Mouse (Mus musculus) cerebellum, adult (tissue): ENCODE data around the gene Ksr1.

Source experiments
- ATAC-seq: cut with Nextera tagmentation; 2 replicates; pipeline ENCODE4 v1.9.2; 2017; ENCODE audit warnings: mild to moderate bottlenecking, moderate library complexity, mixed read lengths; ENCODE audit not compliant: insufficient number of reproducible peaks, low FRiP score, low TSS enrichment

Ksr1 gene

DNA sequence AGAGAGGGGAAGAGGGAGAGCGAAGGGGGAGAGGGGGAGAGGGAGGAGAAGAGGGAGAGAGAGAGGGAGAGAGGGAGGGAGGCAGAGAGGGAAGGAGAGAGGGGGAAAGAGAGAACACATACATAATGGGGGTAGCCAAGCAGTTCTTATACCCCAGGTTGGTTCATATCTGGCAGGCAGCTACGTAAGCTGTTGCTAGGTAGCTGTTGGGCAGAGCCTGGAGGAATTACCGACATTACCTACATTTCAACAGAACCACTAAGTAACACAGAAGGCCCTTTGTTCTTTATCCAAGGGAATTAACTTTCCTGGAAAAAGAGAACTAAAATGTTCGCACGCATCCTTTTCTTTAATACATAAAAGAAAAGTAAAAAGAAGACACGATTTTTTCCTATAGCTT lies 93.4 kb downstream of the Ksr1 start:
- ATAC-seq, result no peak

DNA sequence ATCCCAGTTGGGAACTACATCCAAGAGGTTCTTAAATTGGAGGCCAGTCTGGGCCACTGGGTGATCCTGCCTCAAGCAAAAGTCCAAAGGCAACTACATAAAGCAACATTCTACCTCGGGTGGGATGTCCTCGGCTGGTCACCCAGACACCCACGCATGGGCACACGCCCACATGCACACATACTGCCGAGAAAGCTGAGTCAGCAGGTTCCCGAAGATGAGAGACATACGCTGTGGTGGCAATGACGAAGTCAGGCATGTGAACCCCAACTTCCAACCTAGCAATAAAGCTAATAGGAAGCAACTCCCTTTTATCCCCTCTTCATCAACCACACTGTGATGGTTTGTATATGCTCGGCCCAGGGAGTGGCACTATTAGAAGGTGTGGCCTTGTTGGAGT lies 94.7 kb downstream of the Ksr1 start:
- no peak for ATAC-seq

DNA sequence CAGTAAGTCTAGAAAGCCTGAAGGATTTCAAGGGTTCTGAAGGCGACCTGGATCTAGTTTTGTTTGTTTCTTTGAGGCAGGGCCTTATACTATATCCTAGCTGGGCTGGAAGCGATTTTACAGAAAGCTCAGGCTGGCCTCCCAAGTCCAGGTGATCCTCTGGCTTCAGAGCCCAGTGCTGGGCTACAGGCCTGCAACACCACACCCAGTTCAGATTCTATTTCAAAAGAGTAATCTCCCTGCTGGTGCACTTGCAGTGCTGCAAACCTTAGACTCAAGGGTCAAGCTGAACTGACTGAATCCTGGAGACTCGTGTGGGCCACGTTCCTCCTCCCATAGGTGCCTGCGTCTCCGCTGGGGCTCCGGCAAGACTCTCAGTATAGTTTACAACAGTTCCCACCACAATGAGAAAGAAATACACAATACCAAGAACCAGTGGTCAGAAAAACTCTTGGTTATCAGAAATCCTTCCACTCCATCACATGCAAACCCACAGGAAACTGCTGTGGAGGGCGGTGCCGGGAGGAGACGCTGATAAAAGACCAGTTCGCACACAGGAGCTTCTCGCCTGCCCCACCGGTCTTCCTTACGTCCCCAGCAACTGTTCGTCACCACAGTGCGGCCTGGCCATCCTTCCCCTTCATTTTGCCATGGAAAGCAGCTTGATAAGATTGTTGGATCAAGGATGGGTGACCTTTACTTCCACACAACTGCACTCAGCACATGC lies 95.3 kb downstream of the Ksr1 start:
- ATAC-seq, result no peak

DNA sequence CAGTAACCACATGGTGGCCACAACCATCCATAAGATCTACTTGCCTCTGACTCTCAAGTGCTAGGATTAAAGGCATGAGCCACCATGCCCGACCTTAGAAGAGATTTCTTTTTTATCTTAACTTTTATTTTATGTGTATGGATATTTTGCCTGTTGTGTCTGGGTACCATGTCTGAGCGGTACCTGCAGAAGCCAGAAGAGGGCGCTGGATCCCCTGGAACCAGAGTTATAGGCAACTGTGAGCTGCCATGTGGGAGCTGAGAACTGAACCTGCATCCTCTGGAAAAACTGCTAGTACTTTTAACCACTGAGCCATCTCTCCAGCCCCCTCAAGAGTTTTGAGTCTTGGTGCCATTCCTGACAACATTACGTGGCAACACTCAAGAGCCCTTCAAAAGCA lies 97.3 kb downstream of the Ksr1 start:
- ATAC-seq, result no peak

DNA sequence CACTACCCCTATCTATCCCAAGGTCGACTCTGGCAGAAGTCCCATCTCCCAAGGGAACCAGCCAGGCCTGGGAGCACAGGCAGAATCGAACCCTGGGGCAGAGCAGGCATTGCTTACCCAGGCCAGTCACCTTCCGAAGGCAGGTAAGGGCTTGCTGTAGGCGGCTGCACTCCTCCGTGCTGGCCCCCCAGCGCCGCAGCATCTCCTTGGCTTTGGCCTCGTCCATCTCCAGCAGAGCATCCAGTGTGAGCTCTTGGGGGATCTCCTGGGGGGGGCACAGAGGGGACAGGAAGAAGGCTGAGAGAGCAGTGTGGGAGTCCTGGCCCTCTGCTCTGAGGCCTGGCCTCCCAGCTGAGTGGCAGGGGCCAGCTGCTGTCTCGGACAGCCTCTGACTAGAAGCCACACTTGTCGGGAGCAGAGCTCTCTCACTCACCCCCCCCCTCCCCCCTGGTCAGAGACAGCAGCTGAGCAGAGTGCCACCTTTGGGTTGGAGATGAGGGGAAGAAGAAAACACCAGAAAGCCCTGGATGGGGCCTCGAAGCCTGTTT lies 99.0 kb downstream of the Ksr1 start:
- no peak for ATAC-seq

DNA sequence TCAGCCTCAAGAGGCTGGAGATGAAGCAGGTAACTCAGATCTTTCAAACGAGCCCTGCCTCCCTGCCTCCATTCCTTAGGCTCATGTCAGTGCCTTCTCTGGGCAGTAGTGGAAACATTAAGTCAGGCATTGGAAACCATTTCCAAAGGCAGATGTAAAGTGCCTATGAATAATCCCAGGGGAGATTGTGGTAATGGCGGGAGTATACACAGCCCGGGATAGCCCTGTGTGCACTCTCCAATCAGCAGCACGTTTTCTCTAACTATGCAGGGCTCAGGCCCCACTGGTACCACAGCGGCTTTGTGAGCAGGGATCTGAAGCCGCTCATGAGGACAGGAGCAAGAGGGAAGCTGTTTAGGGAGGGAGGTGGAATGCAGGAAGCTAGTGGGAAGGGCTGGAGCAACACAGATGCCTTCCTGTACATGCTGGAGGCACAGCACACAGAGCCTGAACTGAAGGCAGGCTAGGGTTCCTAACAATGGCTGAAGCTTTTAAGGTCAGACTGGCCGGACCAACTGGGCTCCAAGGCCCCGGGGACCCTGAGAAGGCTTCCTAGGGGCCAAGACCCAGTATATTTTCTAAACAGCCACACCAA lies 99.5 kb downstream of the Ksr1 start:
- no peak for ATAC-seq

DNA sequence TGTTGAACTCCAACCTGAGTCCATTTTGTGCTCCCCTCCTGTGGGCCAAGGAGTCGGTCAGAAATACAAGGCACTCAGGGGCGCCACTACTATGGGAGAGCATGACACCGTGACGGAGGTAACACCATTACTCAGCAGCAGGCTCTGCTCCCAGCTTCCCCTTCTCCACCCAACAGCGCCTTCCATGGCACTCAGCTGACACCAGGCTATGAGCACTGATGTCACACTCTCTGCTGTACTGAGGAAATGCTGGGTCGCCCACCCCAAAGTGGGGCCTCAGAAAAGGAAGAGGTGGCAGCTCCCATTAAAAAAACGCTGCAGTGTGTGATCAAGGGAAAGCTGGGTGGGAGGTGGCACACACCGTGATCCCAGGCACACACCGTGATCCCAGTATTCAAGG lies 101.0 kb downstream of the Ksr1 start:
- ATAC-seq, result no peak

DNA sequence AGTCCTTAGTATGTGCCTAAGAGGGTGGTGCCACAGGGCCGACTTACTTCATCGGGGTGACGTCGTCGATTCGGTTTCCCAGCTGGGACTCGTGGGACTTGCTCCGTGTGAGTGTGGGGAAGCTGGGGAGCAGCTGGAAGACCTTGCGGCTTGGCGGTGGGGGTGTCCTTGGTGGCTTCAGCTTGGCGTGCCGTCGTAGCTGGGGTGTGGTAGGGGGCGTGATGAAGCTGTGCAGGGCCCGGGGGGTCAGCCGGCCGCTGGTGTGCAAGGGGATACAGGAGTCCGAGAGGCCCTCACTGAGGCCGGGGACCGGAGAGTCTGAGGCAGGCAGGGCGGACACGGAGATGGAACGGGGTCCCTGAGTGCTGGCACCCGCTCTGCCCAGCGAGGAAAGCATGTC lies 101.4 kb downstream of the Ksr1 start:
- no peak for ATAC-seq

DNA sequence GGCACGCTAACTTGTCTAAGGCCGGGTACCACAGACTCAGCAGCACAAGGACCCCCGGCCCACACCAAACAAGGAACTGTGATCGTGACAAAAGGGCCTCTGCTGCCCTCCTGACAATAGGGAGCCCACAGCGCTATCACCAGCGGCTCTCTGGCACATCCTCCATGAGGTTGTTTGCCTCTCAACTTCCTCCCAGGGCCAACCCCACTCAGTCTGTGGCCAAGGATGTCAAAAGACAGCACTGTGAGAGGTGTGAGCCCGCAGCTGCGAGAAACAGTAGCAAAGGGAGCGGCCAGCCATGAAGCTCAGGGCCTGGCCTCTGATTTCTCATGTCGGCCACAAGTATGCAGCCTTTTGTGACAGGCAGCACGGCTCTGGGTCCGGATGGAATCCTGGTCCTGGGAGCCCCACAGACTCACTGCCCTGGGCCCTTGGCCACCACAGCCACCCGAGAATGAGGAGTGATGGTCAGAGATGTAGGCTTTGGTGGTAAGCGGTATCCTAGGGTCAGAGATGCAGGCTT lies 104.2 kb downstream of the Ksr1 start:
- ATAC-seq, result no peak

DNA sequence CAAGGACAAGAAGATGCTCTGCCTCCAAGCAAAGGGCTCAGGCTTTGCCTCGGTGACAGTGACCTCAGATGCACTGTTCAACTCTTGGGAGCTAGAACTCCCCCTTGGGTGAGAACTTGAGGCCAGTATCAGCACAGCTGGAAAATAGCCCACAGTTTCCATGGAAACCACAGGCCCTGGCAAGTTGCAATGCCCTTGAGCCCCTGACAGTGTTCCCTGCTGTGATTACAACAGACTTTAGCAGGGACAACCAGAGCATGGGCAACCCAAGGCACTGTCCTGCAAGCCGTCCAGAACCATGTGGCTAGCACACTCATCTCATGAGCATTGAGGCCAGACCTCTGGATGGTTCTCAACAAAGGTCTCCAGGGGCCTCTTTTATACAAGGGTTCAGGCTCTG lies 106.7 kb downstream of the Ksr1 start:
- no peak for ATAC-seq

DNA sequence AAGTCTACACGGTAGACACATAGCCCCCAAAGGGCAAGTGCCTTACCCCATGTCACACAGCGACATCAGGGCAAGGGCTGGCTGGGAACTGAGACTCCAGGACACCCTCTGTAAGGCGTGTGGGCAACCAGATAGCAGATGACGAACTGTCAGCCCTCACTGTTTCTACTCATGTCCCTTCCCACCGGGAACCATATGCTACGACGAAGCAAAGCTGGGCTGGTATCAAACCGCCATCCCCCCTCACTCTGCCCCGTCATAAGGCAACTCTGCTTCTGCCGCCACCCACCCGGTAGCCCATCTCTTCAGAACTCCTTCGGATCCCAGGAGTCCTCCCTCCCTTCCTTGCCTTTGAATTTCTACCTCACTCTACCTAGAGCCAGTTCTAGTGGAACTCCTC lies 108.7 kb downstream of the Ksr1 start:
- no peak for ATAC-seq

DNA sequence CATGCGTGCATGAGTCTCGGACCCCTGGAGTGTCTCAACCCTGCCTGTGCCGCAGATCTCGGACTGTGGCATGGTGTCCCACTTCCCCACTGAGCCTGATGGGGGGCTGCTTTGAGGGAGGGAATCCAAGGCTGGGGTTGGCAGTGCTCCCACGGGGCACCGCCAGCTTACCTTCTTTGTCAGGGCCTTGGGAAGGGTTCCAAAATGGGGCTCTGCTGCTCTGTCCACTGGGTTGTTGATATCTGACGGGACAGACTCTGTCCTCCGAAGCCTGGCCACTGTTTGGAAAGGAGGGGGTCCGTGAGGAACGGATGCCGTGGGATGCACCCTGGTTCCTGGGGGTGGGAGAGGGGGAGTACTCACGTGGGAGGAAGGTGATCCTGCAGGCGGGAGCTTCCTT lies 109.9 kb downstream of the Ksr1 start:
- no peak for ATAC-seq

DNA sequence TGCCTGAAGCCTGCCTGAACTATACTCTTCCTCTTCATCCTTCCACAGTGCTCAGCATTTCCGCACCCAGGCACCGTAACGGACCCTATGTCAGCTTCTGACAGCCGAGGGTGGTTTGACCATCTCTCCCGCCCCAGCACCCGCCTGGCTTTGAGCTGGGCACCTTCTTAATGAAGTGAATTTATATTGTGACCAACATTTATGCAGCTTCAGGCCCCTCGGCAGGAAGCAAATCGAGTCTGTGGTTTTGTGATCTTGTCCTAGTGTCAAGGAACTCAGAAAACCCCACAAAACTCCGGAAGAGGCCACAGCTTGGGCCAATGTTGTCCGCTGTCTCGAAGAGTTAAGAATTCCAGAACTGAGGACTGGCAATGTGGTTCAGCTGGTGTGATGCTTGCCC lies 112.6 kb downstream of the Ksr1 start:
- ATAC-seq, result no peak

DNA sequence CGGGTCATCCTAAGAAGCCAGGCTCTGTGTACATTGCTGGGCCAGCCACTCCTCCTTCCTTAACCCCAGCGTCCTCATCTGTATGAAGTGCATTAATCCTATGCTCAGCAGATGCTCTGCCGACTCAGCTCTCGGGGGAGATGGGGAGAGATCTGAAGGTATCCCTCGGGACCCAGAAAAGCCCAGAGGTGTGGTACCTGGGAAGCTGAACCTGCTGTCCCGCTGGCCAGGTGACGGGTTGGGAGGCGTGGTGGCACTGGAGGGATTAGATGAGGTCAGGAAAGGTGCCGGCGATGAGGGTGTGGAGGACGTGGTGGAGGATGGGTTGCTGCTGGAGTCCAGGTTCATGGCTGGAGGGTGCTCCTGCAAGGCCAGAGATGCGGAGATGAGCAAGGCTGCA lies 113.2 kb downstream of the Ksr1 start:
- ATAC-seq, result no peak

DNA sequence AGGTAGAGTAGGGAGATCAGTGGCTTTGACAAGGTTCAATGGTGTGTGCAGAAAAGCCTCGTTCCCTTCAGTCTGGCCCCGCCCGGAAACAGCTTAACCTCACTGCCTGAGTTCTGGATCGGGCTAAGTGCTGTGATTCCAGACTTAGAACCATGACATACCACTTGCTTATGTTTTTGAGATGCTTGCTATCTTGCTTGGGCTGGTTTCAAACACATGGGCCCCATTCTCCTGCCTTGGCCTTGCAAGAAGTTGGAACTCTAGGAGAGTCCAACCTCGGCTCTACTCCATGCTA lies 114.8 kb downstream of the Ksr1 start:
- ATAC-seq, result no peak

DNA sequence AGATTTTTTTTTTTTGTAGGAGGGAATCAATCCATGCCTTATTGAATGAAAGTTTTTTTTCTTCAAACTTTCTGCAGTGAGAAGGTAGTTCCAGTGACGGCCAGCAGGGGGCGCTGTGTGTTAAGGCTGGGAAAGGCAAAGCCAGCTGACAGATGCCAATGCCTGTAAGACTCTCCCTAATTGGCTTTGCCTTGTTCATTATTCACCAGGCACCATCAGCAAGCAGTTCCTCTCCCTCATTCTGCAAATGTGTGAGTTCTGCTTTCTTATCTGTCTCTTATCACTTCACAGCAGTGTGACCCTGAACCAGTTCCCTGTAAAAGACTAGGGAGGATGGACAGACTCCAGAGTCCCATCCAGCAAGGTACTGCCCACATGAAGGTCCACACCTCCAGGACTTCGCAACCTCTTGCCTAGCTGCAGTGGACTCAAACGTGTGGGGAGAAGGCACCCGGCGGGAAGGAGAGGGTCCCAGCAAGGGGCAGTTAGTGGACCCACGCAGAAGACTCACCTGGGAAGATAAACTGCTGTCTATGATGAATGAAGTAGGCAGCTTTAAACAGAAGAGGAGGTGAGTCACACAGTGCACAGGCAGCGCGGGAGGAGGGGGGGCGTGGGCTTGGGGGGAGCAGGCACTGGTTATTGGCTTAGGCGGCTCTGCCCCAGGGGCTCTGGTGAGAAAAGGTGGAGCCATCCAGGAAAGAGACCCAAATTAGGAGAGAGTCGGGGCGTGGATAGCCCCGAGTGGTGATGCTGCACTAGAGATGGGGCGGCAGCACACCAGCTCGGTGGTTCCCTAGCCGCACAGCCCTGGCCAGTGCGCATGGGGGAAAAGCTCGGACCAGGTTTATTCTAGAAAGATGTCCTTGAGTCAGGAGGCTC lies 115.4 kb downstream of the Ksr1 start:
- peak; percentile 43; the same call in 1 of the 2 replicates for ATAC-seq

DNA sequence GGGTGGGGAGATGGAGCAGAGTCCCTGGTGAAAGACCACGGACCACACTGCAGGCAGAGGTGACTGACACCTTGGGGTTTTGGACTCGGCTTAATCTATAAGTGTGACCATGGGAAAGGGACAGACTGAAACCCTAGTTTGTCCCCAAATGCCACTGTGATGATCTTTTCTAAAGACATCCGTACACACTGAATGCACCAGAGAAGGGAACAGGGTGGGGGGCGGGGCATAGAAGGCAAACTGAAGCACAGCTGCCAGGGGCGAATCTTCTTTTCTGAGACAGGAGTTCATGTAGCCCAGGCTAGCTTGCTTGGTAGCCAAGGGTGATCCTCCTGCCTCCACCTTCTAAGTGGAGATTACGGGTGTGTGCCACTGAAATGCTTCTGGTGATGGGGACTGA lies 122.5 kb downstream of the Ksr1 start:
- ATAC-seq, result no peak

DNA sequence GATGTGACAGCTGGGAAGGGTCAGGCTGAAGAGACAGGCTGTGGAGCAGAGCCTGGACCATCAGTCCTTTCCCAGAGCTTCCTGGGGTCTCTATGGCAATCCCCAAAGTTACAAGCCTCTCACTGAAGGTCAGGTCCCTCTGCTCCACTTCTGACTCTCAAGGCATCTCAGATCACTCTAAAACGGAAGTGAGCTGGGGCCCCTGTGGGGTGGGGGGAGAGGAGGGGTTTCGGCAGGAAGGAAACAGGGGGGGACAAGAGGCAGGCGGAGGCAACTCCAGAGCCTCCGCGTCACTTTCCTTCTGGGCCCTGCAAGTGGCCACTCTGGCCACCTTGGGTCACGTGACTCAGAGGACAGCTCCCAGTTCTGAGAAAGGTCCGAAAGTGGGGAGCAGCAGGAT lies 122.9 kb downstream of the Ksr1 start:
- no peak for ATAC-seq

DNA sequence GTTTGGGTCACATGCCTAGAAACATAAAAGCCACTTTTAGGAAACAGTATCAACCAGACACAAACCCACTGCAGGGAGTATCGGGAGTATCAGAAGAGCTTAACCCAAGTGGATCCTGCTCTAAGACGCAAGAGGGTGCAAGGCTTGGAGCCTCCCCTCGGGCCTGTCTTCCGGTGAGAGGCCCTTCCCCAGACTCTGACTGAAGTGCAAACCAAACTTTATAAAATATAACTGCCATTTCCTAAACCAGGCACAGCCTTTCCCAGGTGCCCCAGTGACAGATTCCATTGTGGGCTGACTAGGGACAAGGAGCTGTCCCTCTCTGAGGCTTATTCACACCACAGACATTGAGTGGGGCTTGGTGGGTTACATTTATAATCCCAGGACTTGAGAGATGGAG lies 123.4 kb downstream of the Ksr1 start:
- no peak for ATAC-seq

DNA sequence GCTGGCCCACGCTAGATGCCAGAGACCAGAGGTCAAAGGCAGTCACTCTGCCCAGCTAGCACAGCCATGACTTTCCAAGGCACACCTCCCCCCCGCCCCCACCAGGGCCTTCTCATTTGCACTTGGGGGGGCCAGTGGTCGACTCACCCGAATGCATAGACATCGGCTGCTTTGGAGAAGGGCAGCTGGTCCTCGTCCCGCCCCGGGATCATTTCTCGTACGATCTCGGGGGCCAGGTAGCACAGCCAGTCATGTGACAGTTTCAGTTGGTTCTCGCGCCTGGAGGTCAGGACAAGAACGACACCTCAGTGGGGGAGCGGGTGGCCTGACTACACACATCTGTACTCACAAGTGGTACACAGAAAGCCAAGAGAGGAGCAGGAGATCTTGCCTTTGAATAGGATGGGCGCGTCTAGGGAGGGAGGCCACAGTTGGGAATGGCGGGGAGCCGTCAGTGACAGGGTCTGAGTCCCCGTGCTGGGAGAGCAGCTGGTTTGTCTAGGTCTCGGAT lies 125.6 kb downstream of the Ksr1 start:
- ATAC-seq, result no peak
